11 mouse cellular contexts compared by ENCODE assay signal in genomic region chr14:122992937-122993336, GRCm38 (mm10). TPM values are rescaled to one million over a fixed set of nuclear protein-coding genes. Genes with fewer than 3 reads are reported as not detected.
DNase-seq lines count a peak whose midpoint lies in the region; ATAC-seq and TF ChIP-seq lines count a peak whose summit lies in the region.
"Had no signal": no experiment of that assay in that cellular context is flagged by ENCODE, and none has a peak within 500 bp of the region (broad histone marks: within the 10 kb centered on the region; RNA-seq: fewer than 3 reads in every experiment).

No protein-coding gene starts in this region.

- ATAC-seq in kidney, embryonic 15.5 days (replicated peaks; ENCODE audit: low FRiP score): peak; percentile 55
- ATAC-seq in erythroid progenitor cell, adult 5-6 weeks (replicated peaks; ENCODE audit: low FRiP score, poor library complexity, severe bottlenecking): 0 out of 2 replicates have a peak, but pooled peaks have one; percentile 19
- ATAC-seq in liver, embryonic 14.5 days (ENCODE audit: insufficient read depth): peak; percentile 24; the same call in 1 of the 2 replicates
- ATAC-seq: hindbrain, embryonic 16.5 days had no signal

- DNase-seq in kidney, adult 9 months: no peak
- DNase-seq in CD4-positive helper T cell, adult 2 months (ENCODE audit: low read depth, low spot score): peak; percentile 33
- DNase-seq in liver, embryonic 14.5 days (ENCODE audit: low read depth in 3 of 3, low spot score in 3 of 3): no peak
- no peak for DNase-seq in left cerebral cortex, adult 11 months (ENCODE audit: low spot score)
- DNase-seq in urinary bladder, adult 18-20 months (ENCODE audit: low spot score in 2 of 2): no peak
- no peak for DNase-seq in right cerebral cortex, adult 18-20 months
- DNase-seq: cerebellum, postnatal 10 days had no signal

- TF ChIP-seq EP300 in liver, embryonic 14.5 days (IDR thresholded peaks at IDR 0.05; ENCODE audit: low read depth): no peak

- H3K4me2 ChIP-seq in kidney, embryonic 15.5 days: no peak overlapping the region
- no peak overlapping the region for H3K4me2 ChIP-seq in liver, embryonic 14.5 days (ENCODE audit: low read depth)
- H3K4me2 ChIP-seq: heart, embryonic 11.5 days had no signal

- H3K27me3 ChIP-seq in kidney, embryonic 15.5 days: no peaks in the 10 kb centered on the region
- no peaks in the 10 kb centered on the region for H3K27me3 ChIP-seq in liver, embryonic 14.5 days (ENCODE audit: control insufficient read depth, insufficient read depth, low read length)

- WGBS in kidney, embryonic 15.5 days: 50% methylated on average over 6 of the region's 6 CpGs
- WGBS in liver, embryonic 14.5 days (ENCODE audit: insufficient replicate concordance): 57% methylated on average over 6 of the region's 6 CpGs

- H3K4me3 ChIP-seq in kidney, embryonic 15.5 days (replicated peaks): no peak overlapping the region
- H3K4me3 ChIP-seq in liver, embryonic 14.5 days (ENCODE audit: insufficient read depth in 1 of 2, low read depth in 2 of 2, low read length in 2 of 2): no peak overlapping the region

- no peak for TF ChIP-seq CTCF in liver, embryonic 14.5 days (IDR thresholded peaks at IDR 0.05; ENCODE audit: low read depth)

- H3K9me3 ChIP-seq in kidney, embryonic 15.5 days (replicated peaks): no peaks in the 10 kb centered on the region
- H3K9me3 ChIP-seq in liver, embryonic 14.5 days (ENCODE audit: control insufficient read depth, low read length): no peaks in the 10 kb centered on the region

- no peaks in the 10 kb centered on the region for H3K36me3 ChIP-seq in kidney, embryonic 15.5 days
- H3K36me3 ChIP-seq in liver, embryonic 14.5 days (replicated peaks; ENCODE audit: control insufficient read depth, insufficient read depth, low read depth): no peaks in the 10 kb centered on the region

- H3K9ac ChIP-seq in kidney, embryonic 15.5 days: no peak overlapping the region
- H3K9ac ChIP-seq in liver, embryonic 14.5 days (replicated peaks): no peak overlapping the region

- H3K27ac ChIP-seq in kidney, embryonic 15.5 days: no peak overlapping the region
- H3K27ac ChIP-seq in liver, embryonic 14.5 days: no peak overlapping the region

- no peaks in the 10 kb centered on the region for H3K4me1 ChIP-seq in kidney, embryonic 15.5 days
- H3K4me1 ChIP-seq in liver, embryonic 14.5 days (replicated peaks; ENCODE audit: control insufficient read depth in 2 of 2, insufficient read depth in 2 of 2, low read length in 1 of 2): no peaks in the 10 kb centered on the region

RNA-seq across cellular contexts. Expression of gene Tmtc4, which starts 9.1 kb away (rescaled TPM):
- 37.2 and 37.9 TPM in 2 replicates for polyA plus RNA-seq in kidney, embryonic 15.5 days (2015; fragmentation: Nextera tagmentation; extraction: Ambion mirVana)
- total RNA-seq in erythroid progenitor cell, adult 5-6 weeks (2015; ENCODE audit: low replicate concordance): 15.9 TPM in 1 of 2 replicates, not detected in the other
- 2.8 TPM in 1 of 2 replicates, not detected in the other for total RNA-seq in erythroid progenitor cell, adult 5-6 weeks (2017; ENCODE audit: low replicate concordance)
- polyA plus RNA-seq in liver, embryonic 14.5 days (2012; rRNA removed): 1.4 TPM in 2 replicates
- polyA plus RNA-seq in liver, embryonic 14.5 days (2014; fragmentation: Nextera tagmentation; extraction: Ambion mirVana): 1.6 and 2.3 TPM in 2 replicates

Comparison
In these comparisons a context has a peak if more than half of its experiments do, and no peak if none do; other contexts are left out.
1. RNA of gene Tmtc4, which starts 9.1 kb away (polyA plus RNA-seq): 37.2 to 37.9 TPM in kidney, embryonic 15.5 days; 1.4 to 2.3 TPM in liver, embryonic 14.5 days; every median in the first group is over 10 times any median in the second.
2. Peak in every context shown above with its lines, with median percentiles within 50 percentile points of each other: ATAC-seq.